Mouse (Mus musculus) hindbrain, embryonic 10.5 days (tissue): ENCODE measurements around the gene Rpgrip1l. TPM values are rescaled to one million over a fixed set of nuclear protein-coding genes. Genes with fewer than 3 reads are reported as not detected.

Experiments
- DNase-seq: peaks from one replicate; pipeline ENCODE4 v3.0.0-alpha.2; 2017; ENCODE audit warnings: low spot score
- H3K27ac ChIP-seq: fragments of 300-500 bp; sonication (generic); 2 replicates; pipeline ENCODE4 v1.5.1; 2016; ENCODE audit warnings: mild to moderate bottlenecking, moderate library complexity
- H3K27me3 ChIP-seq: fragments of 300-500 bp; sonication (generic); 2 replicates; pipeline ENCODE4 v1.6.1; 2016; ENCODE audit warnings: mild to moderate bottlenecking; ENCODE audit not compliant: poor library complexity, insufficient read depth, severe bottlenecking
- H3K36me3 ChIP-seq: fragments of 300-500 bp; sonication (generic); 2 replicates; pipeline ENCODE4 v1.6.1; 2016; ENCODE audit warnings: mild to moderate bottlenecking, moderate library complexity
- H3K4me1 ChIP-seq: fragments of 300-500 bp; sonication (generic); replicated peaks from 2 replicates; pipeline ENCODE4 v1.6.1; 2016; ENCODE audit warnings: mild to moderate bottlenecking
- H3K4me3 ChIP-seq: fragments of 300-500 bp; sonication (generic); 2 replicates; pipeline ENCODE4 v1.5.1; 2016; ENCODE audit warnings: mild to moderate bottlenecking, moderate library complexity
- H3K9me3 ChIP-seq: fragments of 300-500 bp; sonication (generic); 2 replicates; pipeline ENCODE4 v1.6.1; 2016; ENCODE audit warnings: mild to moderate bottlenecking, moderate library complexity
- WGBS: fragments of 180-500 bp; shearing (Covaris S2); methylation state at CpG from one replicate; pipeline ENCODE4 v1.1.7; 2016; 5-methylcytosine and 5-hydroxymethylcytosine counted together
- polyA plus RNA-seq: library from polyadenylated mRNA; unstranded; fragments of >200 nt; fragmentation: Nextera tagmentation; extraction: Ambion mirVana; gene quantifications from 2 replicates; pipeline ENCODE4 v1.2.1, GENCODE M21; 2016

The Rpgrip1l gene
- polyA plus RNA-seq, 1 experiment from 2014 or later = 8.9 TPM

DNA sequence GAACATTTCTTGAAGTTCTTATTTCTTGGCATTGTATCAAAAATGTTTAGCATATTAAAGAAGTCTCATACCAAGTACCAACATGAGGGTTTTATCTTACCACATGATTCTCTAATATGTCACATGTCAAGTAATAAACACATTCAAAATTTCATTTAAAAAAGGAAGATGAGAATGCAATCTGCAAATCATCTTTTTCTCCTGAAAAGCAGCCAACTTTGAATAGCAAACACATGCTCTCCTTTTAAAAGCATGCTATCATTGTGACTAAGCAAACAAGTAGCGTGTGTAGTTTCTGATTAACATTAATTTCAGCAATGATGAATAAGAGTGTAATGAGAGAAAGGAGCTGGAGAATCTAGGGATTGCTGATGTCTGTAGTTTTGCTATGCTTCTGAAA is 29.2 kb downstream of the Rpgrip1l start:
- H3K27me3 ChIP-seq = no peaks in the 10 kb centered on the region
- no peaks in the 10 kb centered on the region for H3K9me3 ChIP-seq
- no peak for DNase-seq
- WGBS = 94% methylated on average over 1 of the region's 1 CpGs
- no peak overlapping the region for H3K4me3 ChIP-seq
- no peaks in the 10 kb centered on the region for H3K4me1 ChIP-seq
- H3K36me3 ChIP-seq = peaks cover 2% of the 10 kb centered on the region
- H3K27ac ChIP-seq = no peak overlapping the region

DNA sequence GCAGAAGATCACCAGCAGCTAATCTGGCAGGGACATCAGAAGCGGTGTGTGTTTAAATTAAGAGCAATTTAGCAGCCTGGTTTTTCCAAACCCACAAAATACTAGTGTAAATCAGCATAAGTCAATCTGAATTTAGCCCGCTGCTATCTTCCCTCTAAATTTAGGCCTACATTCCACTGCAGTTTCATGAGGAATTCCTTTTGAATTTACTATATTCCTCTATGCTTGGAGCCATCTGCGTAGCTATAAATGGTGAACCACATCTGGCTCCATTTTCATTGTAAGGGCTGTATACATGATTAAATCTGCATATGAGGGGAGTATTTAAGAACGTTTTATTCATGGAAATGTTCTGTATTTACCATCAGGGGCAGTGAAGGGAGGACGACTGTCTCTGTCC is 30.4 kb downstream of the Rpgrip1l start:
- no peak overlapping the region for H3K27ac ChIP-seq
- H3K4me3 ChIP-seq = no peak overlapping the region
- WGBS = 84% methylated on average over 5 of the region's 5 CpGs
- no peaks in the 10 kb centered on the region for H3K27me3 ChIP-seq
- no peak for DNase-seq
- no peaks in the 10 kb centered on the region for H3K9me3 ChIP-seq
- H3K36me3 ChIP-seq = peaks cover 2% of the 10 kb centered on the region
- no peaks in the 10 kb centered on the region for H3K4me1 ChIP-seq

DNA sequence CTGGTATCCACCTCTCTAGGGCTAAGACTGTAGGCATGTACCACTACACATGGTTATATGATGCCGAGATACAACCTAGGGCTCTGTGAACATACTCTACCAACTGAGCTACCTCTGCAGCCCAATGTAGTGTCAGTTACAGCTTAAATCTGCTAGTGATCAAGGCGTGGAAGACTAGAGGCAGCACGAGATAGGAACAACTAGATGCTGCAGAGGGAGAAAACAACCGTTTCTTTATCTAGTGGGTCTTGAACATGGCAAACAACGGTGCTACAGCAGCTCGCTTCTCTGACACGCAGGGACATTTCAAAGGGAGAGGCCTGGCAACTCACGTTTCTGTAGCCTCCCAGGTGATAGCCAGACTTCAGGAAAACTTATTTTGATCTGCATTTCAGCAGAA is 31.5 kb downstream of the Rpgrip1l start:
- Histone ChIP-seq H3K4me1 (no peaks in the 10 kb centered on the region), H3K36me3 (peaks cover 2% of the 10 kb centered on the region; the same call in 1 of the 2 replicates), H3K27me3 (no peaks in the 10 kb centered on the region), H3K9me3 (no peaks in the 10 kb centered on the region), H3K27ac (no peak overlapping the region), H3K4me3 (no peak overlapping the region)
- DNase-seq = no peak
- WGBS = 86% methylated on average over 8 of the region's 8 CpGs

DNA sequence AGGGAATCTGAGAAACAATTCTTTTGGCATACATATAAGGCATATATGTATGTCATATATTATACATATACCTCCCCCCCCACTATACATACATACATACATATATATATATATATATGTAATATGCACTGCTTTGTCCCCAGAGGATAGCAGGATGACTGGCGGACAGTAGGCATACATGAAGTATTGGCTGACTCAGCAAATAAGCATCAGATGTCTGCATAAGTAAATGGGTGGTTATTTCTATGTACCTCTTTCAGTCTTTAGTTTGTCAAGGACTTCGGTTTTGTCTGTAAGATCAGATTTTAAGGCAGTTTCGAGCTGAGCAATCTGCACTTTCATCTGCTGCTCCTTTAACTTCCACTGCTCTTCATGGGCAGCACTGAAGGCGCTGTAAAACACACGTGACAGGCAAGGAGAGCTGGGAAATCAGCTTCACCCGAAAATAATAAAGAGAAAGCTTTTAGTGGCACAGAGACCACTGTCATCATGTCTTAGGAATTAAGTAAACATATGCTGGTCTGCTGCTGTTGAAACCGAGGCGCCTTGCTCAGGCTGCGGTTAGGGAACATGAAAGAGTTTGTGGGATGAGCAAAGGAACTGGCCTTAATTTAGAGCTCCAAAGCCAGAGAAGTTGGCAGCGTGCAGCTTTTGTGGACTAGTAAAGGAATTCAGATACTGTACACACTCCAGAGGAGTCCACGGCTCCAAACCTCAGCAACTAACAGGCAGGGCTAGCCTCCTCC is 32.4 kb downstream of the Rpgrip1l start:
- no peaks in the 10 kb centered on the region for H3K27me3 ChIP-seq
- no peaks in the 10 kb centered on the region for H3K4me1 ChIP-seq
- peaks cover 3% of the 10 kb centered on the region for H3K9me3 ChIP-seq
- no peak for DNase-seq
- H3K27ac ChIP-seq = no peak overlapping the region
- H3K4me3 ChIP-seq = no peak overlapping the region
- peaks cover 5% of the 10 kb centered on the region for H3K36me3 ChIP-seq
- WGBS = 90% methylated on average over 11 of the region's 11 CpGs

DNA sequence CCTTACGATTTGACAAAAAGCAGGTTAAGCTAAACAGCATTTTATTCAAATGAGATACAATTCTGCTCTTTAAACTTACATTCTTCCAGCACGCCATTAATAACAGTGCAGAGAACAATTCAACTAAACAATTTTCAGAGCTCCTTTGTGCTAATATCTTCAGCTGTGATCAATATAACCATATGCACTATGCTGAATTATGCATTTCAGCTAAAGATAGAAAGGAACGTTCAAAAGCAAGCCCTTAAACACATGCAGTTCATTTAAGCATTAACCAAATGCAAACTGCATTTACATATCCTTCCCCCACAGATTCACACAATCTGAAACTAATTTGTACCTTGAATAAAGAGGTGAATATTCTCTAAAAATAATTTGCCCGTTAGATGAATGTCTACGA is 35.0 kb downstream of the Rpgrip1l start:
- peaks cover 20% of the 10 kb centered on the region for H3K36me3 ChIP-seq
- WGBS = 86% methylated on average over 5 of the region's 5 CpGs
- peaks cover 3% of the 10 kb centered on the region for H3K9me3 ChIP-seq
- no peaks in the 10 kb centered on the region for H3K4me1 ChIP-seq
- no peak for DNase-seq
- H3K27ac ChIP-seq = no peak overlapping the region
- H3K4me3 ChIP-seq = no peak overlapping the region
- H3K27me3 ChIP-seq = no peaks in the 10 kb centered on the region

DNA sequence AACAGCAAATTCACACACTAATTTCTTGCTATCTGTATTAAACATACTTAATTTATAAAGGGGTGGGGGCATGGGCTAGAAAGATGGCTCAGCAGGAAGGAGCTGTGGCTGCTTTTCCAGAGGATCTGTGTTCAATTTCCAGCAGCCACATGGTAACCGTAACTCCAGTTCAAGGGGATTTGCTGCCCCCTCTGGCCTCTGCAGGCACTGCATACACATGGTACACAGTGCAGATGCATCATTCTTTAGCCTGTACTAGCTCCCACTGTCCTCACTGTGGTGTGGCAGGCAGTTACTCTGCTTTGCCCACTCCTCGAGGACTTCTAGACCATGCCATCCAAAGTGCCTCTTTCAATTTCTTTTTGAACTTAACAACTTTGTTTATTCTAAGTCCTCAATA is 36.7 kb downstream of the Rpgrip1l start:
- Histone ChIP-seq H3K4me3 (no peak overlapping the region), H3K4me1 (no peaks in the 10 kb centered on the region), H3K27me3 (no peaks in the 10 kb centered on the region), H3K27ac (no peak overlapping the region), H3K36me3 (peaks cover 25% of the 10 kb centered on the region), H3K9me3 (peaks cover 3% of the 10 kb centered on the region)
- 89% methylated on average over 2 of the region's 2 CpGs for WGBS
- no peak for DNase-seq

DNA sequence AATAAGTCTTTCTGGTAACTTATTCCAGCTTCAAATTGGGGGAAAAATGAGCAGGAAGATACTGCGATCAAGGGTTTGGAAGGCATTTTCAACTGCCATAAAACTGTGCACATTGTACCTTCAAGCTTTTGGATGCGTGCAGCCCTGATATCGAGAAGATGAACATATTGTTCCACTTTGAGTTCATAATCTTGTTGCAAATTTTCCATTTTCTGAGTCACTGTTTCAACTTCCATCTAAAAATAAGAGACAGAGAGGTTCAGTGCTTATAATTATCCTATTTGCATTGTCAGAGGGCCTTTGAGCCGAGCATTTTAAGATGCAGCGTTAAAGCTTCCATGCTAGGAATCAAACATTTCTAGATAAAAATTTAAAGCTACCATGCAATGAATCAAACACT is 39.6 kb downstream of the Rpgrip1l start:
- no peak overlapping the region for H3K27ac ChIP-seq
- no peak overlapping the region for H3K4me3 ChIP-seq
- H3K4me1 ChIP-seq = no peaks in the 10 kb centered on the region
- peaks cover 32% of the 10 kb centered on the region for H3K36me3 ChIP-seq
- no peaks in the 10 kb centered on the region for H3K27me3 ChIP-seq
- 98% methylated on average over 5 of the region's 5 CpGs for WGBS
- peaks cover 3% of the 10 kb centered on the region for H3K9me3 ChIP-seq
- no peak for DNase-seq

DNA sequence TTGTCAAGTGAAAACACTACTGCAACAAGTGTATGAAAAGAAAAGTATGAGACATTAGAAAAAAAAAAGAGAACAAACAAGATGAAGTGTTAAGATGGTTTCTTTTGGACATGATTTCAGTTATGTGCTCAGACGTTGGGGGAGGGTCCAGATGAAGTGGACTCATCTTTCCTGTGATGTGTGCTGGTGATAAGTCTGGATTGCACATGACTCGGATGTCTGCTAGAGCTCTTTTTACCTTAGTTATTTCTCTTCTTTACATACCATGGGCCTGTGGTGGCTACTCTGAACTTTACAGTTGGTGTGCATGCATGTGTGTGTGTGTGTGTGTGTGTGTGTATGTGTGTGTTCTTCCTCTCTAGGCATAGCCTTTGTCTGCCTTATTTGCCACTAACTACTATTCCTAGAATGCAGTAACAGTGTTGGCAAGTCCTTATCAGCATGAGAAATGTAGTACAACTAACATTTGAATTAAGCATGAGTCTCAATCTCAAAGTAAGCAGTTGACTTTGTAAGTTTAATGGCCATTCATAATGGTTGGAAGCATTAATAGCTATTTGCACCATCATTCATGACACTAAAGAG is 43.6 kb downstream of the Rpgrip1l start:
- no peaks in the 10 kb centered on the region for H3K27me3 ChIP-seq
- no peaks in the 10 kb centered on the region for H3K4me1 ChIP-seq
- peaks cover 32% of the 10 kb centered on the region for H3K36me3 ChIP-seq
- no peak overlapping the region for H3K4me3 ChIP-seq
- no peak overlapping the region for H3K27ac ChIP-seq
- 88% methylated on average over 2 of the region's 2 CpGs for whole genome bisulfite sequencing
- DNase-seq = no peak
- no peaks in the 10 kb centered on the region for H3K9me3 ChIP-seq

DNA sequence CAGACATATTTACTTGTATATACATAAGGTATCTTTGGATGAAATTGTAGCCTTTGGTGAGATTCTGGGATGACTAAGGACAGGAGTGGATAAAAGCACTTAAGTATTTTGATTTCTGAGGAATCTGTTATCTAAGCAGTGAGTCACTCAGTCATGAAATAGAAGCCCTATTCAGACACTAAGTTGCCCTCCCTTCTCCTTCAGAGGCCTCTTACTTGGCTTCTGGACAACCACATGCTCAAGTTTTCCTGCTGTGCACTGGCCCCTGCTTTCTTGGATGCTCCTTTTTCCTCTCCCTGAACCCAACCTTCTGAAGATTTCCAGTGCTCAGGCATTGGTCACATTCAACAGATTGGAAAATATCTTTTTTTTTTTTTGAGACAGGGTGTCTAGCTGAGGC is 48.5 kb downstream of the Rpgrip1l start:
- H3K4me1 ChIP-seq = no peaks in the 10 kb centered on the region
- no peak overlapping the region for H3K27ac ChIP-seq
- no peaks in the 10 kb centered on the region for H3K9me3 ChIP-seq
- H3K27me3 ChIP-seq = no peaks in the 10 kb centered on the region
- DNase-seq = no peak
- H3K36me3 ChIP-seq = peaks cover 18% of the 10 kb centered on the region
- H3K4me3 ChIP-seq = no peak overlapping the region

DNA sequence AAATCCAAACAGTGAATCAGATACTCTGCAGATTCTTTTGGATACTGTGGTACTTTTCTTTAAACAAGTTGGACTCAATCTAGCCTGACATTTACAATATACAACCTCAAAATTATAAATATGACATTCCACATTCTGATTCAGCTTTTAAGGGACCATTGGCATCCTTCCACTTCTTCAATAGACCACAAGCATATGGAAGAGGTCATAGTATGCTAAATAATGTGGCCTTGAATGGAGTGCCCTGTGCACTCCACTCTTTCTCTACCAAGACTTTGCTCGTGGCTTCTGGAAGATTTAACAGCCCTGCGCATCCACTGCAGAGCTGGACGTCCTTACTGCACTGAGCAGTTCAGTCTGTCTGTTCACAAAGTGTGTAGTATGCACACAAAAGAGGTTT is 49.1 kb downstream of the Rpgrip1l start:
- no peaks in the 10 kb centered on the region for H3K9me3 ChIP-seq
- H3K4me3 ChIP-seq = no peak overlapping the region
- H3K27ac ChIP-seq = no peak overlapping the region
- H3K4me1 ChIP-seq = no peaks in the 10 kb centered on the region
- H3K36me3 ChIP-seq = peaks cover 15% of the 10 kb centered on the region
- DNase-seq = no peak
- WGBS = 87% methylated on average over 3 of the region's 3 CpGs
- H3K27me3 ChIP-seq = no peaks in the 10 kb centered on the region

DNA sequence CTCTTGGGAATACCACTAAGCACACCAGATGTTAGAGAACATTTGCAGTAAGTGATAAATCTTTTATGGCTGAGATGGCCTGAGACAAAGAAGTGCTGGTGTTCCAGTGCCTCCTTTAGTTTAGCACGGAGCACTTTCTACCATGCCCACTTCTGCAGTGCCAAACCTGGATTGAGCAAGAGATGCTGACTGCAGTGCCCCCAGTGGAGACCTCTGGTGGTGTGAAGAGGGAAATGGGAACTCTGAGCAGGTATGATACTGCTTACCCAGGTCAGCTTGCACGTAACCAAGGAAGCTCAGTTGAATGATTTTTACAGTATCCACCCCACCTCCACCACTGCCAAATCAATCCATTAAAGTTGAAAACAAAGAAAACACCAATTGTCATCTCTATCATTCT is 51.5 kb downstream of the Rpgrip1l start:
- H3K9me3 ChIP-seq = no peaks in the 10 kb centered on the region
- no peaks in the 10 kb centered on the region for H3K27me3 ChIP-seq
- no peak for DNase-seq
- peaks cover 4% of the 10 kb centered on the region; the same call in 1 of the 2 replicates for H3K36me3 ChIP-seq
- no peak overlapping the region for H3K27ac ChIP-seq
- H3K4me1 ChIP-seq = no peaks in the 10 kb centered on the region
- WGBS = 88% methylated on average over 2 of the region's 2 CpGs
- no peak overlapping the region for H3K4me3 ChIP-seq

DNA sequence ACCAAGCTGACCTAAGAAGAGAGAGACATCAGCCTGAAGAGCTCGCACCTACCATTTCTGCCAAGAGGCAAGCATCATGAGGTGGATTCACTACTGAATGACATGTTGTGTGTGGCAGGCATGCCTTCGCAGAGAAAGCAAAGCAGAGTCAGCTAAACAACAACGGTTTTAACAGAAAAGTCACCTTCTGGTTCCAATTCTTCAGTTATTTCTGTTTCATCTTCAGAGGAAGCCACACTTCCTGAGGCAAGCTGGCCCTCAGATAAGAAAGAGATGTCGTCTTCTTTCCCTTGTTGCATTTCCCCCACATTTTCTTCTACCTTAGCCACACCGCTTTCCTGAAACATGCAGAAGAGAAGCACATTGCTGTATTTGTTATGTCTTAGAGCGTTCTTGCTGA is 62.1 kb downstream of the Rpgrip1l start:
- Histone ChIP-seq H3K27me3 (no peaks in the 10 kb centered on the region), H3K9me3 (no peaks in the 10 kb centered on the region), H3K27ac (no peak overlapping the region), H3K4me1 (no peaks in the 10 kb centered on the region), H3K4me3 (no peak overlapping the region), H3K36me3 (peaks cover 18% of the 10 kb centered on the region)
- 92% methylated on average over 6 of the region's 6 CpGs for WGBS
- no peak for DNase-seq

DNA sequence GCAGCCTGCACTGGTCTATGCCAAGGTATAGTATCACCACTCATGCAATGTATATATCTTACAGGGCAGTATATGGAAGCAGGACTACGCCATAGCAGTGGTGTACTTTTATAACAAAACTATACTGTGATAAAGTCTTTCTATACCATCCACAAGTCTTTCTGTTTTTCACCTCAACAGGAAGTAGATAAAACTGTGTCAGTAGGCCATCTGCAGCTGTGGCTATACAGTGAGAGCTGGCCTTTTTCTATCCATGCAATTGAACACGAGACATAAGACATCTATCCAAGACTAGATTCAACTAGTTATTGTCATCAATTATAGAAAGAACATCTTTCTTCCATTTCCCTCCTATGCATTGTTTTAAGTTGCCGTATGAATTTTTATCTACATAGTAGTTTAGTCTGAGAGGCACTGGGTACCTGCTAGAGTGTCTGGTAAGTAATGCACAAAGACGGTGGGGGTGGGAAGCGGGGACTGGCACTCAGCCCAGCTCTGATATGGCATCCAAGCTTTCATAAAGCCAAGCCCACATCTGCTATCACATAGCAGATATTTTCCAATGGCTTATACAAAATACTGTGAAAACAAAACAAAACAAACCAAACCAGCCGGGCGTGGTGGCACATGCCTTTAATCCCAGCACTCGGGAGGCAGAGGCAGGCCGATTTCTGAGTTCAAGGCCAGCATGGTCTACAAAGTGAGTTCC is 63.1 kb downstream of the Rpgrip1l start:
- H3K27me3 ChIP-seq = no peaks in the 10 kb centered on the region
- peaks cover 18% of the 10 kb centered on the region for H3K36me3 ChIP-seq
- no peaks in the 10 kb centered on the region for H3K9me3 ChIP-seq
- peaks cover 5% of the 10 kb centered on the region; the same call in 1 of the 2 replicates for H3K4me1 ChIP-seq
- 95% methylated on average over 9 of the region's 9 CpGs for WGBS
- H3K4me3 ChIP-seq = no peak overlapping the region
- H3K27ac ChIP-seq = no peak overlapping the region
- DNase-seq = no peak
